Mouse (Mus musculus): Measurements from ENCODE around the gene Trabd. TPM values are rescaled to one million over a fixed set of nuclear protein-coding genes. Genes with fewer than 3 reads are reported as not detected.

Trabd gene
- polyA plus RNA-seq, 1 experiment from 2014 or later = 39.6 TPM

DNA sequence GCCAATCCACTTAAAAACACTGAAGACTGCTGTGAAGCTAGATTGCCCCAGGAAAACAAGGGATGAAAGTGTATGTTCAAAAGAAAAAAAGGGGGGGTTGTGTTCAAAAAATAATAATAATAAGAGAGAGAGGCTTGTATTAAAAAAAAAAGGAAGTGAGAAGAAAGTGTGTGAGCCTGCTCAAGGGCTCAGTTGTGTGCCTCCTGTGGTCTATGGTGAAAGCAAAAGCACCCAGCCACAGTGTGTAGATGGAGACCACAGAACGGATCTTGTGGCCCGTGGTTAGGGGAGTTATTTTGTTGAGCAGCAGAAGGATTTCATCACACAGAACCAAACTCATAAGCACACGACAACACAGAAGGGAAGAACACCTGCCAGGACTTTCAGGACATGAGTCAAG, 56.4 kb downstream of the Trabd start:
- 90% methylated on average over 3 of the region's 3 CpGs for WGBS
- Histone ChIP-seq H3K4me1 (replicated peaks) (peaks cover 21% of the 10 kb centered on the region), H3K9ac (no peak overlapping the region)

More for the DNA sequence above, 56.4 kb downstream of the Trabd start:
- Histone ChIP-seq H3K27ac (replicated peaks) (no peak overlapping the region), H3K4me2 (no peak overlapping the region), H3K9me3 (no peaks in the 10 kb centered on the region), H3K36me3 (0 out of 2 replicates have a peak, but pooled peaks cover 4% of the 10 kb centered on the region), H3K4me3 (no peak overlapping the region), H3K27me3 (no peaks in the 10 kb centered on the region)
- no peak for ATAC-seq (ENCODE audit: low read depth)

Other genes starting within 250 kb of the Trabd start
- gene Pim3, start 212.9 kb upstream of the Trabd start, polyA plus RNA-seq (2015; fragmentation: Nextera tagmentation; extraction: Ambion mirVana) = 51.2 and 52.5 TPM in 2 replicates
- gene Ttll8, start 120.7 kb upstream of the Trabd start, polyA plus RNA-seq (2015; fragmentation: Nextera tagmentation; extraction: Ambion mirVana) = not detected in 2 replicates
- 6.7 and 8.0 TPM in 2 replicates for gene Mlc1, start 96.1 kb upstream of the Trabd start, polyA plus RNA-seq (2015; fragmentation: Nextera tagmentation; extraction: Ambion mirVana)
- gene Mov10l1, start 92.2 kb upstream of the Trabd start, polyA plus RNA-seq (2015; fragmentation: Nextera tagmentation; extraction: Ambion mirVana) = 0.11 TPM in 1 of 2 replicates, not detected in the other
- gene Panx2, start 15.4 kb upstream of the Trabd start, polyA plus RNA-seq (2015; fragmentation: Nextera tagmentation; extraction: Ambion mirVana) = 2.8 and 3.4 TPM in 2 replicates
- gene Selenoo, start 14.0 kb downstream of the Trabd start, polyA plus RNA-seq (2015; fragmentation: Nextera tagmentation; extraction: Ambion mirVana) = 21.0 and 21.9 TPM in 2 replicates
- 15.8 and 16.7 TPM in 2 replicates for gene Tubgcp6, start 48.0 kb downstream of the Trabd start, polyA plus RNA-seq (2015; fragmentation: Nextera tagmentation; extraction: Ambion mirVana)
- 23.9 and 26.7 TPM in 2 replicates for gene Hdac10, start 53.6 kb downstream of the Trabd start, polyA plus RNA-seq (2015; fragmentation: Nextera tagmentation; extraction: Ambion mirVana)
- 6.7 and 7.0 TPM in 2 replicates for gene Mapk12, start 65.6 kb downstream of the Trabd start, polyA plus RNA-seq (2015; fragmentation: Nextera tagmentation; extraction: Ambion mirVana)
- gene Mapk11, start 74.5 kb downstream of the Trabd start, polyA plus RNA-seq (2015; fragmentation: Nextera tagmentation; extraction: Ambion mirVana) = 35.8 and 40.2 TPM in 2 replicates
- 89.8 and 94.5 TPM in 2 replicates for gene Plxnb2, start 105.7 kb downstream of the Trabd start, polyA plus RNA-seq (2015; fragmentation: Nextera tagmentation; extraction: Ambion mirVana)
- gene Dennd6b, start 121.4 kb downstream of the Trabd start, polyA plus RNA-seq (2015; fragmentation: Nextera tagmentation; extraction: Ambion mirVana) = 68.9 and 71.8 TPM in 2 replicates
- 64.8 and 76.9 TPM in 2 replicates for gene Ppp6r2, start 136.4 kb downstream of the Trabd start, polyA plus RNA-seq (2015; fragmentation: Nextera tagmentation; extraction: Ambion mirVana)
- 81.8 and 90.0 TPM in 2 replicates for gene Sbf1, start 240.2 kb downstream of the Trabd start, polyA plus RNA-seq (2015; fragmentation: Nextera tagmentation; extraction: Ambion mirVana)
- not detected in 2 replicates for gene Adm2, start 247.6 kb downstream of the Trabd start, polyA plus RNA-seq (2015; fragmentation: Nextera tagmentation; extraction: Ambion mirVana)